Mouse (Mus musculus) midbrain, embryonic 14.5 days (tissue): ENCODE measurements around the gene Rtel1. TPM values are rescaled to one million over a fixed set of nuclear protein-coding genes. Genes with fewer than 3 reads are reported as not detected.

Experiments
- ATAC-seq: fragments of 200-750 bp; cut with Nextera tagmentation; 2 replicates; pipeline ENCODE4 v1.8.0; 2017; ENCODE audit warnings: moderate number of reproducible peaks, moderate library complexity; ENCODE audit not compliant: low FRiP score, low TSS enrichment
- DNase-seq: peaks from one replicate; pipeline ENCODE4 v3.0.0-alpha.2; 2015
- H3K27ac ChIP-seq: fragments of 300-500 bp; sonication (generic); replicated peaks from 2 replicates; pipeline ENCODE4 v1.5.1; 2014; ENCODE audit warnings: mild to moderate bottlenecking, low read depth, low read length, moderate library complexity
- H3K27me3 ChIP-seq: fragments of 300-500 bp; sonication (generic); 2 replicates; pipeline ENCODE4 v1.6.1; 2014; ENCODE audit warnings: low read length, control low read depth, mixed read lengths; ENCODE audit not compliant: control insufficient read depth, insufficient read depth
- H3K36me3 ChIP-seq: fragments of 300-500 bp; sonication (generic); 2 replicates; pipeline ENCODE4 v1.6.1; 2014; ENCODE audit warnings: low read length, control low read depth; ENCODE audit not compliant: control insufficient read depth, insufficient read depth
- H3K4me1 ChIP-seq: fragments of 300-500 bp; sonication (generic); 2 replicates; pipeline ENCODE4 v1.6.1; 2014; ENCODE audit warnings: mild to moderate bottlenecking, antibody characterized with exemption, low read length, control low read depth; ENCODE audit not compliant: control insufficient read depth, insufficient read depth
- H3K4me2 ChIP-seq: fragments of 300-500 bp; sonication (generic); 2 replicates; pipeline ENCODE4 v1.6.1; 2014; ENCODE audit warnings: mild to moderate bottlenecking, low read length, moderate library complexity
- H3K4me3 ChIP-seq: fragments of 300-500 bp; sonication (generic); replicated peaks from 2 replicates; pipeline ENCODE4 v1.5.1; 2014; ENCODE audit warnings: low read depth, low read length
- H3K9ac ChIP-seq: fragments of 300-500 bp; sonication (generic); replicated peaks from 2 replicates; pipeline ENCODE4 v1.6.1; 2014; ENCODE audit warnings: mild to moderate bottlenecking, low read length, moderate library complexity
- H3K9me3 ChIP-seq: fragments of 300-500 bp; sonication (generic); 2 replicates; pipeline ENCODE4 v1.6.1; 2016; ENCODE audit warnings: low read length, control low read depth, mixed read lengths; ENCODE audit not compliant: control insufficient read depth
- WGBS: fragments of 180-500 bp; shearing (Covaris S2); extraction: QIAGEN DNeasy Blood & Tissue Kit; methylation state at CpG from one replicate; pipeline ENCODE4 v1.1.7; 2014; 5-methylcytosine and 5-hydroxymethylcytosine counted together
- polyA plus RNA-seq: library from polyadenylated mRNA; unstranded; fragments of >200 nt; fragmentation: Nextera tagmentation; extraction: Ambion mirVana; gene quantifications from 2 replicates; pipeline ENCODE4 v1.2.1, GENCODE M21; 2014

Gene Rtel1
- polyA plus RNA-seq: 40.3 and 46.9 TPM in 2 replicates

DNA sequence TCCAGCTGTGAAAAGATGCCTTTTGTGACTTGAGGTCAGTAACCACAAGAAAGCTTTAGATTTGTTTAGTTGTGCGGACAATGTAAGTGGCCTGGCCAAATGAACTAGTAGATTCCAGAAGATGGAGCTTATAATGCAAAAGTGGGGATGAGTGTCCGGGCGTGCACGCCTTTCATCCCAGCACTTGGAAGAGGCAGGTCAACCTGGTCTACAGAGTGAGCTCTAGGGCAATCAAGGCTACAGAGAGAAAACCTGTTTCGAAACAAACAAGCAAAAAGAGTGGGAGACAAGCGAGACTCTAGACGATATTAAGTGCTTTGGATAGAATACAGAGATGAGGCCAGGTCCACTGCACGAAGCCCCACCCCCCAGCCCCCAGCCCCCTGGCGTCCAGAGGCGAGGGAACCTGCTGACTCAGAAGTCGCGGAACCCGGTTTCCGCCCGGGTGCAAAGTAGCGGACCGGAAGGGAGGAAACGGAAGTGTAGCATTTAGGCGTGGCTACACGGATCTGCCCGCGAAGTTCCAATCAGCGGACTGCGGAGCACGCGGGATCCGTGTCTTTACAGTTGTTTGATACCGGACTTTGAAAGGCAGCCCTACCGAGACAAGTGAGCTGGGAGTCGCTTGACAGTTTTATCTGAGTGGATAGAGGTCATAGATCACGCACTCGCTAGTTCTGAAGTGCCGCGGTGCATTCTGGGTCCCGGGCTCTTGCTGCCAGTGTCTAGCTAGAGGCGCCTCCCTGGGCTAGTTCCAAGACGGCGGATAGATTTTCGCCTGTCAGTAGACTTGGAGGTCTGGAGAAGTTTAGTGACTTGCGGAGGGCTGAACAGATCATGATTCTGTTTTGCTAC lies at the start of gene Rtel1:
Gene Rtel1 (plus strand): TSS at position 492 of the 855 bp plus-strand sequence.
- peak within 1 kb of the TSS; percentile 78 for H3K27ac ChIP-seq
- peaks cover 26% of the 10 kb centered on the region for H3K36me3 ChIP-seq
- peak; percentile 91 for ATAC-seq
- H3K4me1 ChIP-seq: peaks cover 17% of the 10 kb centered on the region
- peak within 1 kb of the TSS; percentile 57 for H3K4me3 ChIP-seq
- 6% methylated on average over 40 of the region's 40 CpGs for WGBS
- peak within 1 kb of the TSS; percentile 51 for H3K9ac ChIP-seq
- peak; percentile 95 for DNase-seq
- H3K9me3 ChIP-seq: no peaks in the 10 kb centered on the region
- peak within 1 kb of the TSS; percentile 69 for H3K4me2 ChIP-seq
- H3K27me3 ChIP-seq: no peaks in the 10 kb centered on the region

DNA sequence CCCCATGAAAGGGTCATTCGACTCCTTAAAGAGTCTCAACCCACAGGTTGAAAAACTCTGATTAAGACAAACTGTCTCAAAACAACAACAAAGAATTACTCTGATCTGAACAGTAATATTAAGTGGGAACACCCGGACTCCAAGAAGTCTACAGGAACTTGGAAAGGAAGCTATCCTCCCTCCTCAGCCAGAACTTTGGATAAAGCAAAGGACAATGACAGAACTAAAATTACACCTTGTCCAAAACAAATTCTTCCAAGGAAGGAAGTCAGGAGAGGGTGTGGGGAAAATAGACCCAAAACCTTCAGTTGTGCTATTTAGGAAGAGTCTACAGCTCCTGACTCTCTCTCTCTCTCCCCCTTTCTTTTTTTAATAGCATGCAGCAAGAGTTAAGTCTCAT lies 47.4 kb upstream of the Rtel1 start:
- H3K27ac ChIP-seq: no peak overlapping the region
- no peaks in the 10 kb centered on the region for H3K9me3 ChIP-seq
- DNase-seq: no peak
- no peak overlapping the region for H3K9ac ChIP-seq
- no peak overlapping the region for H3K4me2 ChIP-seq
- 98% methylated on average over 2 of the region's 2 CpGs for WGBS
- no peak overlapping the region for H3K4me3 ChIP-seq
- H3K27me3 ChIP-seq: no peaks in the 10 kb centered on the region
- H3K4me1 ChIP-seq: no peaks in the 10 kb centered on the region
- H3K36me3 ChIP-seq: peaks cover 65% of the 10 kb centered on the region
- ATAC-seq: no peak

- ATAC-seq (no peak), DNase-seq (no peak)
- peaks cover 63% of the 10 kb centered on the region for H3K36me3 ChIP-seq
- no peak overlapping the region for H3K4me3 ChIP-seq
- H3K4me1 ChIP-seq: no peaks in the 10 kb centered on the region
- no peak overlapping the region for H3K9ac ChIP-seq
- H3K27me3 ChIP-seq: no peaks in the 10 kb centered on the region
- H3K27ac ChIP-seq: no peak overlapping the region
- H3K9me3 ChIP-seq: no peaks in the 10 kb centered on the region
- no peak overlapping the region for H3K4me2 ChIP-seq
- WGBS: 94% methylated on average over 2 of the region's 2 CpGs
Observed at GRCm38 (mm10) chr2:181273829-181274228, 45.7 kb upstream of the Rtel1 start.

DNA sequence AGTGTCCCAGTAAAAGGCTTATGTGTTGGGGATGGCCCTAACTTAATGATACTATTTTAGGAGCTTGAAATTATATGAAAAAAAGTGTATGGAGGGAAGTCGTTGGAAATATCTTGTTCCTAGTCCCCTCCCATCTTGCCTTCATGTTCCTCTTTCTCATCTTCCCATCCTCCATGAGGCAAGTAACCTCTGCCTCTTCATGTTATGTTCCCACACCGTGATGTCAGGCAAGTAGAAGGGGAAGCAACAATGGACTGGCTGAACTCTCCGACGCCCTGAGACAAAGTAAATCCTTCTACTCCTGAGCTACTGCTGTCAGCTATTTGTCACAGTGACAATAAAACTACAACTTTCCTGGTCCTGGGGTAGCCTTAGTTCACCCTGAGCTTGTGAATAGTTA lies 44.9 kb upstream of the Rtel1 start:
- Histone ChIP-seq H3K4me1 (no peaks in the 10 kb centered on the region), H3K36me3 (peaks cover 63% of the 10 kb centered on the region), H3K27me3 (no peaks in the 10 kb centered on the region), H3K9me3 (no peaks in the 10 kb centered on the region), H3K27ac (no peak overlapping the region), H3K4me2 (no peak overlapping the region), H3K4me3 (no peak overlapping the region), H3K9ac (no peak overlapping the region)
- 75% methylated on average over 4 of the region's 4 CpGs for WGBS
- DNase-seq (no peak), ATAC-seq (no peak)

DNA sequence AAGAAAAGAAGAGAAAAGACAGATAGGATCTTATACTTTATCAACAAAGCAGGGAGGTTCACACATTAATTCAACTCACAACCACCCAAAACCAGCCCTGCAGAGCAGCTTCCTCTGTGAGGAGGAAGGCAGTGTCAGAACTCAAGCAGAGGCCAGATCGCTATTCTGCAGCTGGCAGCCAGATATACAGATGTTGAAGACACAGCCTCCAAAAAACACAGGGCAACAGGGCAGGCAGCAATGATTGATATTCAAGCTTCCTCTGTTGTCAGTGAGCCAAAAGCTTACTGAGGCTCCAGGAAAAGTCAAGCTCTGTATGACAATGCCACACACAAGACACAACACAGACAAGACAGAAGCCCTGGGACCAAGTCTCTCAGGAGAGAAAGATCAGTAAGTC lies 42.8 kb upstream of the Rtel1 start:
- peaks cover 59% of the 10 kb centered on the region for H3K36me3 ChIP-seq
- WGBS: 87% methylated on average over 1 of the region's 1 CpGs

DNA sequence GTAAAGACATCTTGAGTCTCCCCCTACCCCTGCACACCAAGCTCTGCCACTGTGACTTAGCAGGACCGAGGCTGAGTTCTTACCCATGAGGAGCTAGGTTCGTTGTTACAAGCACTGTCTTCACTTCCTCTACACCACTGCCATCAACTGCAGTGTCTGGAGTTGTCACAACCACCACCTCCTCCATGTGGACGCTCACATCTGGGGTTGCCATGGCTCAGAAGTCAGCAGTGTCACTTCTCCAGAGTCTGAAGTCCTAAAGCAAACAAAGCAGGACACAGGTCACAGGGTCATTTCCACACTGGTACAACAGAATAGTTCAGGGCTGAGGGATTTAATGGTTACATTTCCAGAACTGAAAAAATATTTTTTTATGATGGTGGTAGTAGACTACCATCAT lies 41.7 kb upstream of the Rtel1 start:
- ATAC-seq: no peak
- Histone ChIP-seq H3K9ac (no peak overlapping the region), H3K9me3 (no peaks in the 10 kb centered on the region), H3K27me3 (no peaks in the 10 kb centered on the region), H3K36me3 (peaks cover 65% of the 10 kb centered on the region), H3K4me2 (no peak overlapping the region), H3K4me1 (no peaks in the 10 kb centered on the region), H3K27ac (no peak overlapping the region), H3K4me3 (no peak overlapping the region)
- DNase-seq: no peak
- WGBS: 88% methylated on average over 3 of the region's 3 CpGs

More for the DNA sequence above, 42.8 kb upstream of the Rtel1 start:
- Histone ChIP-seq H3K9ac (no peak overlapping the region), H3K9me3 (no peaks in the 10 kb centered on the region), H3K27ac (no peak overlapping the region), H3K4me2 (no peak overlapping the region), H3K27me3 (no peaks in the 10 kb centered on the region), H3K4me1 (no peaks in the 10 kb centered on the region), H3K4me3 (no peak overlapping the region)
- ATAC-seq: no peak
- no peak for DNase-seq

GRCm38 (mm10) chr2:181279968-181280367 lies 39.6 kb upstream of the Rtel1 start:
- Histone ChIP-seq H3K9me3 (no peaks in the 10 kb centered on the region), H3K27me3 (no peaks in the 10 kb centered on the region), H3K4me1 (no peaks in the 10 kb centered on the region), H3K4me3 (no peak overlapping the region), H3K36me3 (peaks cover 58% of the 10 kb centered on the region), H3K27ac (no peak overlapping the region), H3K9ac (no peak overlapping the region), H3K4me2 (no peak overlapping the region)
- ATAC-seq: no peak
- WGBS: 71% methylated on average over 1 of the region's 1 CpGs
- no peak for DNase-seq

GRCm38 (mm10) chr2:181286629-181287337 lies 32.8 kb upstream of the Rtel1 start:
- Histone ChIP-seq H3K4me2 (peak overlapping the region; percentile 72), H3K4me1 (peaks cover 15% of the 10 kb centered on the region), H3K9me3 (no peaks in the 10 kb centered on the region), H3K9ac (peak overlapping the region; percentile 82), H3K4me3 (peak overlapping the region; percentile 66), H3K27ac (peak overlapping the region; percentile 97), H3K27me3 (no peaks in the 10 kb centered on the region), H3K36me3 (peaks cover 10% of the 10 kb centered on the region; the same call in 1 of the 2 replicates)
- peak; percentile 10 for DNase-seq
- 57% methylated on average over 6 of the region's 6 CpGs for WGBS
- no peak for ATAC-seq
